Mouse (Mus musculus): ENCODE measurements around the gene Idh1. TPM values are rescaled to one million over a fixed set of nuclear protein-coding genes. Genes with fewer than 3 reads are reported as not detected.
"Not testable (repeated sequence)": the region's sequence is repeated elsewhere in the genome, so short reads cannot be mapped to it uniquely, and the experiment has no call there.

The Idh1 gene
- total RNA-seq (2014; fragmentation: Nextera tagmentation), result 5.7 and 12.6 TPM in 2 replicates
- 5.3 and 21.9 TPM in 2 replicates for total RNA-seq (2017)

DNA sequence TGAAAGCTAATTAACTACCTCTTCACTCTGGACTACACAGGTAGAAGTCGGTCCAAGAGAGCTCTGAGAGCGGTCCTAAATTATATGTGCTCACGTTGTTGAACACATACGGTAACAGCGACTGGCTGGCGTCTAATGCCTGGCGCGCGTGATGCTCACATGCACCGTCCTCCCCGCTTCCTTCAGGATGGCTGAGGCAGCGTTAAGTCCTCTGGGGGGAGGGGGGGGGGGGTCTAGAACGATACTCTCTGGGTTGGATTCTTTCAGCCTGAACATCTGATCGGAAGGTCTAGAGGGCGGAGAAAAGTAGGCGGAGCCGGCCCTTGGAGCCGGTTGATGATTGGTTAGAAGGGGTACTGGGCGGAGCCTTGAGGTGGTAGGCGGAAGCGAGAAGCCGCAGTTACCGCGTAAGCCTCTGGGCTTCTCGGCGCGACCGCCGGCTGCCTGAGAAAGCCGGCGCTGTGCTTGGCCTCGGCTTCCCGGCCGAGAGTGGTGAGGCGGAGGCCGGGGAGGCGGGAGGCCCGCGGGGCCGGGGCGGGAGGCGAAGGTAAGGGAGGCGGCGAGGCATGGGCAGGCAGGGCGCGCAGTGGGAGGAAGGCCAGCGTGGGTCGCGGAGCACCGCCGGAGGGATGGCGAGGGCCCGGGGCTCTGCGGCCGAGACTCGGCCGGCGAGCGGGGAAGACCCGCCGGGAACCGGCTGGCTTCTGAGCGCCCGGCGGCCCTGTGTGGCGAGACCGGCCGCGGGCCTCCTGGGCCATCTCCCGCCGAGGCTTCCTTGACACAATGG, at the start of gene Idh1, which contains the start of gene Pikfyve:
TSS of gene Idh1 (minus strand) at position 214 of the 787 bp plus-strand sequence.
TSS of gene Pikfyve (plus strand) at position 397 of the 787 bp plus-strand sequence.
- ATAC-seq (replicated peaks; ENCODE audit: low FRiP score, low TSS enrichment, poor library complexity, severe bottlenecking), result peak; percentile 98

DNA sequence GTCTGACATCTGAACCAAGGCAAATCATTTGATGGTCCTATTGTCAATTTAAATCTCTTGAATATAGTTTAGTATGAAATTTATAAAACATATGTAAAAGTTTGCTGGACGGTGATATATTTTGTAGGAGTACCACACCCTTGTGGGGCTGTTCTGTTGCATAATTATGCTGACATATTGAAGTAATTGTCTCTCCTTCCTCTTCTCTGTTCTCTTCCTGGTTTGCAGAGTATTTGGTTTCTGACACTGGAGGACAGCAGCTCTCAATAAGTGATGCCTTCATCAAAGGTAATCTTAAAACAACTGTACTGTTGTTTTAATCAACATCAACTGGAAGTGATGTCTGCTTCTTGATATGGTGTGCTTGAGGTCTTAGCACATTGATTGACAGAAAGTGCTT, 44.3 kb upstream of the Idh1 start:
- no peak for ATAC-seq (replicated peaks; ENCODE audit: low FRiP score, low TSS enrichment, poor library complexity, severe bottlenecking)

DNA sequence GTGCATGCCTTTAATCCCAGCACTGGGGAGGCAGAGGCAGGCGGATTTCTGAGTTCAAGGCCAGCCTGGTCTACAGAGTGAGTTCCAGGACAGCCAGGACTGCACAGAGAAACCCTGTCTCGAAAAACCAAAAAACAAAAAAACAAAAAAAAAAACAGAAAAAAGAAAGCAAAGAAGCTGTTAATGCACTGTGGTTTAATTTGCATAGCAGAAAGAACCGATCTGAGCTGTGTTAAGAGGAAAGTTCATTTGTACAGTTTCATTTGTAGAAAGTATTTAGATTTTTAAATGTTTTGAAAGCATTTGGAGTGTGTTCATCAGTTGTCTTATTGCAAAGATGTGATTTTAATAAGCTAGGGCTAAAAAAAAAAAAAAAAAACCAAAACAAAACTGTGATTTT, 43.5 kb upstream of the Idh1 start:
- not testable (repeated sequence) for ATAC-seq (replicated peaks; ENCODE audit: low FRiP score, low TSS enrichment, poor library complexity, severe bottlenecking)

DNA sequence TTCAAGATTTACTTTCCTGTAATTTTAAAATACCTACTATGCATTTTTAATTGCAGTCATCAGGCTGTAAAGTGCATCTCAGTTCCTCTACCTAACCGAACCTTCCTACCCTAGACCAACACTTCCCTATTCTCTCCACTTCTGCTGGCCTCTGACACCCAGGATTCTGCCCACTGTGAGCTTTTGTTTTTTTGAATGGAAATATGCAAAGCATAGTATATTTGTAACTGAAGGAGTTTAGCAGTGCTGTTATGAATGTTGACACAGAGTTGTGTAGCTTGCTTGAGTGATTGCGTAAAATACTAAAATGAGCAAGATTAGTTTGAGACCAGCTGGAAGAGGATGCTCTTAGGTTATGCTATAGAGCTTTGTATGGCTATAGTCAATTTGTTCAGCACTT, 41.4 kb upstream of the Idh1 start:
- ATAC-seq (replicated peaks; ENCODE audit: low FRiP score, low TSS enrichment, poor library complexity, severe bottlenecking), result no peak

DNA sequence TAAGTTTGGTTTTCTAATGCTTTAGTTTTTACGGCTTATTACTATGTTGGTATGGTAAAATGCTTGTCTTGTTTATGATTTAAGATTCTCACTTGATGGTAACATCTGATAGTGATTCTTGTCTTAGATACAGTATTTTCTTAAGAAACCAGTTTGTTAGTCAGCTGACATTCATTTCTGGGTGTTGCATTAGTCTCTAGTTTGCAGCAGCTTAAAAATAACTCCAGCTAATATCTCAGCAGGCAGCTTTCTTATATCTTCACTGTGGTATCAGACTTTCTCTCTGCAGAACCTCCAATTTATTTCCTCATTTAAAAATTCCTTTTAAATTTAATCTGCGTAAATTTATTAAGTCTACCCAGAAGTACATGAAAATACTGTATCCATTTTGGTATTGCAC, 37.4 kb upstream of the Idh1 start:
- ATAC-seq (replicated peaks; ENCODE audit: low FRiP score, low TSS enrichment, poor library complexity, severe bottlenecking), result no peak

DNA sequence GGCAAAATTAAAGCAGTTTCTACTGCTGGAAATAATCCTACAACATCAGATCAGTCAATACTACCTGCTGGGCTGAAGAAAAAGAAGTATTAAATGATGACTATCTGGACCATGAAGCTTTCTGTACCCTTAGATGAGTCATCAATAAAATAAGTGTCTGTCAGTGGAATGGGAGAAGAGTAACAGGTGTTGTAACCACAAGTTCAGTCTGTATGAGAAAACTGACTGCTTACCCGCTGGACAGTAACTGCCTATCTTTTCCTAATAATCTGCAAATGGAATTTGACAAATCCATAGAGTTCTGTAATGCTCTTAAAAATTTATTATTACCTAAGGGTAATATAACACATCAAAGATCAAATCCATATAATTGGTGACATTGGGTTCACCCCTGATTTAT, 31.7 kb upstream of the Idh1 start:
- no peak for ATAC-seq (replicated peaks; ENCODE audit: low FRiP score, low TSS enrichment, poor library complexity, severe bottlenecking)

DNA sequence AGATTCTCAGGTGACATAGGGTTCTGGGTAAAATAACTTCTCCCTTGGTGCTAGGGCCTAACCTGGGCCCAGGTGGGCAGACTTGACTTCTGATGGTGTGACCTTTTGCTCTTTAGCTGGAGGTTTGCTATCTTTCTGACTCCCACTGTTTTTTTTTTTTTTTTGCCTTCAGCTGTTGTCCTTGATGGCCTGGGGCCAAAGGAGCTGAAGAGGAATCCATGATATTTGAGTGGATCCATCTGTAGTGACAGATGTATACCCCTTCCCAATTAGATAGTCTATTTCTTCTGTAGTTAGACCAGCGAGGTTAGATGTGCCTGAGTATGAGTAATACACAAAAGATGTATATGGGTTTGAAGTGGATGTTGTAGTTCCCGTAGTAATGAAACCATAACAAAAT, 31.3 kb upstream of the Idh1 start:
- ATAC-seq (replicated peaks; ENCODE audit: low FRiP score, low TSS enrichment, poor library complexity, severe bottlenecking), result no peak

DNA sequence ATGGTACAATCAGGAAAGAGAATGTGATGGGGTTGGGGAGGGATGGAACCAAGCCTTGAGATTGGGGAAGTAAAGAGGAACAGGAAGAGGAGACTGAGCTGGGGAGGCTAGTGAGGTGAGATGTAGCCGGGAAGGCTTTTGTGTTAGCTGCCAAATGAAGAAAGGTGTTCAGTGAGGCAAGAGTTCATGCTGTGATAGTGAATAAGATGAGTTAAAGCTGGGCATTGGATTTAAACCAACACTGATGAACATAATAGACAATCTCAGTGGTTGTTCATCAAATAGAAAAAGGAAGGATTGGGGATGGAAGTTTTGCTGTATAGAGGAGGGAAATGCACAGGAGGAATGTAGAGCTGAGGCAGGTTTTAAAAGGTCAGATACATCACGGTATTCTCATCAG, 26.9 kb upstream of the Idh1 start:
- ATAC-seq (replicated peaks; ENCODE audit: low FRiP score, low TSS enrichment, poor library complexity, severe bottlenecking), result no peak

DNA sequence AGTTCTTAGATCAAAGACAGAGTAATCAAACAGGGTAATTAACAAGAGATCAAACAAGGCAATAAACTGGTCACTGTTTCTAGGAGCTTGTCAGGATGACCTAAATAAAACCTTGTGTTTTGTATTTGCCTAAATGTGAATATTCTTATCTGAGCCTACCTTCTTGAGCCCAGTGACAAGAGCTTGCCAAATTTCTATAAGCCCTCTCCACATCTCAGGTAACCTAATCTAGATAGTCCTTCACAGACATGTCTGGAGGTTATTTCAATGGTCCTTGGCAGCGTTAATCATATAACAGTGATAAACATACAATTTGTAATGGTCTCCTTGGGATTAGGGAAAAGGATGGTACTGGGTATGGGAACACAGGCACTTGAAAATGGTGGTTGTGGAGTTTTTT, 18.0 kb upstream of the Idh1 start:
- ATAC-seq (replicated peaks; ENCODE audit: low FRiP score, low TSS enrichment, poor library complexity, severe bottlenecking), result peak; percentile 78

DNA sequence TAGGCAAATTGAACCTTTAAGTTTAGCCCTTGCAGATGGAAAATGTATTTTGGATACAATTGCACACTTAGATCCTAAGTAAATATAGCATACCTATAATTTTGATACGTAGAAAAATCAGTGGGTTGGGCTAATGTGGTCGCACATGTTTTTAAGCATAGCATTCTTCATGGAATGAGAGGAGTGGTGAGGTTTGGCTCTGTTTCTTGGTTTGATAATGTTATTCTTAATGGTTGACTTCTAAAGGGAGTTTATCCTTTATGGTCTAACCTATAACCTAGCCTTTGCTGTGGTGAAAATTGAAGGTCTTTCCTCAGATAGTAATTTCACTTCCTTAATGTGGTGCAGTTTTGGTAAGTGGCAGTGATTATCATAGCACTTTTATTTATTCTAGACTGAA, 12.6 kb upstream of the Idh1 start:
- ATAC-seq (replicated peaks; ENCODE audit: low FRiP score, low TSS enrichment, poor library complexity, severe bottlenecking), result no peak

DNA sequence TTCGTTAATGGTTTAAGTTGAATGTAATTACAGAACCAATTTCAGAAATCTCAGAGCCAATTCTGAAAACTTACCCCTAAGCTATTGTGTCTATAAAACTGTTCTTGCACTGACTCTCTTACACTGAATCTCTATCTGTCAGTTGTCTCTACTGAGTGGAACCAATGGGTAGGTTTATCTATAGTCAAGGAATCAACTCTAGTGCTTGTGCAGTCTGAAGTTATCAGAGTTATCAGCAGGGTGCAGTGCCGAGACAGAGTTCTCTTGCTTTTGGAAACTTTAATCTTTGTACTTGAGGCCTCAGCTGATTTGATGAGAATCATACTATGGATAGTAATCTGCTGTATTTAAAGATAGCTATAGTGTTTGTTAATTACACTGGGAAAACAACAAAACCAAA, 12.1 kb upstream of the Idh1 start:
- peak; percentile 65 for ATAC-seq (replicated peaks; ENCODE audit: low FRiP score, low TSS enrichment, poor library complexity, severe bottlenecking)

DNA sequence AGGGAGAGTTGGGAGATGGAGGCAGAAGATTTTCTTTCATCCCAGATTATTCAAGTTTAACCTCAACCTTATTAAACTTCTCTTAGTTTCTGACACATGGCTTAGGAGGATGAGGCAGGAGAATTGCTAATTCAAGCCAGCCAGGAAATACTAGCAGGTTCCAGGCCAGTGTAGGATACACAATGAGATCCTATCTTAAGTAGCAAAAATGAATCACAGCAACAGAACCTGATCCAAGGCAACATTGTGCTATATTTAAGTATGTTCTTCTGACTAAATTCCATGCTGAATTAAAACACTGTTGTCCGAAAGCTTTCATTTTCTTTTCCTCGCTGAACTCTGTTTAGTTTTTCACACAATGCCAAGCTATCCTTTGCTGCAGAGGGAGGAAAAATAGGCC, 6.9 kb upstream of the Idh1 start:
- ATAC-seq (replicated peaks; ENCODE audit: low FRiP score, low TSS enrichment, poor library complexity, severe bottlenecking), result no peak

DNA sequence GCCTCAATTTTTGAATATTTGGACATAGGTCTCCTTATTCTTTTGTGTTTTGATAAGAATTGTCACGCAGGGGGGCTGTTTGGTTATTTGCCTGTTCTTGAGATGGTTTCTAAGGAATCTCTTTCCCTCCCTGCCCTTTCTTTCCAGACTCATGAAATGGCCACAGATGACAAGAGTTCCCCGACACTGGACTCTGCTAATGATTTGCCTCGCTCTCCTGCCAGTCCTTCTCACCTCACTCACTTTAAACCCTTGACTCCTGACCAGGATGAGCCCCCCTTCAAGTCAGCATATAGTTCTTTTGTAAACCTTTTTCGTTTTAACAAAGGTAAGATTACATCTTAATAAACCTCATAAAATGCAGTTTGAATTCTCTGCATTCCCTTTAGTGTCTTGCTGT, 3.9 kb upstream of the Idh1 start:
- no peak for ATAC-seq (replicated peaks; ENCODE audit: low FRiP score, low TSS enrichment, poor library complexity, severe bottlenecking)

DNA sequence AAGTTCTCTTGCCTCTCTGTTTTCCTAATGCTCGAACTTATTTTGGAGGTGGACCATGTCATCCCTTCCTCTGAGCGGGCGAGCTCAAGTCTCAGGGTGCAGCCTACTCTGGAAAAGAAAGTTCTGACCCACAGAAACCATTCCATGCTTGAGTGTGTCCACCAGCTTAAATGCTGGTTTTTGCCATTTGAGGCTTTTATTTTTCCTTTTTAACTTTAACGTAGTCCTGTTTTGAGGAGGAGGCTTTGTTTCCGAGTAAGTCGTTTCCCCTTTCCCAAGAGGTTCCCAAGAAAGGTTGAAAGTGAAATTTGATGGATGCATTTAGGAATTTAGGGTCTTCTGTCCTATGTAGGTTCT, 752 bp upstream of the Idh1 start:
- ATAC-seq (replicated peaks; ENCODE audit: low FRiP score, low TSS enrichment, poor library complexity, severe bottlenecking), result no peak

DNA sequence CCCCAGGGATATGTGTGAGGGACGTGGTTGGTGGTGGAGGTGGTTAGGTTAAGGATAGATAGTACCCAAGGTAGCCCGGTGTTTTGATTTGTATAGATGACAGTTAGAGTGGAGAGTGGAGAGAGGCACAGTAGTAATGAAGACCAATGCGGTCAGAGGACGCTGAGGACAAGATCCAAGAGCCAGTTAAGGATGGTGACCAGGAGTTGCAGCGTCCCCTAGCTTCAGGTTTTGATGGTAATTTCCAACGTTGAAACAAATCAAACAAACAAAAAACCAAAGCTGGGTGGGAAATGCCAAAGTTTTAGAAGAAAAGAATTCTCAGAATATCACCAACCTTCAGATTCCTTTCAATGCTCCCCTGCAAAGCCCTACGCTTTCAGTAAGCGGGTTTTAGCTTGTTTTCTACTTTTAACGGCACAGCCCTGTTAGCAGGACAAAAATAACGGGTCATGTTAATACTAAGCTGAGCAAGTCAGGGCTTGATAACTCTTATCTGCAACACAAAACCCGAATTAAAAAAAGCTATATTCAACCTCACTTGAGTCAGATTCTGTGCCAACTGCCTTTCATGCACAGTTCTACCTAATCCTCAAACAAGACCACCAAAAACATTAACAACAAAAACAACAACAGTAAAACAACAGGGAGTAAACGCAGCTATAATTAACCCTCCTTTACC, 635 bp downstream of the Idh1 start:
- ATAC-seq (replicated peaks; ENCODE audit: low FRiP score, low TSS enrichment, poor library complexity, severe bottlenecking), result peak; percentile 46

DNA sequence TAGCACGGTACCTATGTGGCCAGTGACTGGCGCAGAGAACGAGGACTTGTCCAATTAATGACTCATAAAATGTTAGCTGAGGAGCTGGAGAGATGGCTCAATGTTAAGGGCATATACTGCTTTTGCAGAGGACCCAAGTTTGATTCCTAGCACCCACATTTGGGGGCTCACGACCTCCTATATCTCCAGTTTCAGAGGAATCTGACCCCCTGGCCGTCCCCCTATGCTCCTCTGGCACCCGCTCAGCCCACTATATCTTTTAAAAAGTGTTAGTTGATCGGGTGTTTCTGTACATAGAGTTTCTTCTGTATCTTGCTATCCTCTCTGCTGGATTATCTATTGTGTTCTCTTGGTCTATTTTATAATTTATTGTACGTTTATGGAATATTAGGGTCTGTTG, 1.3 kb downstream of the Idh1 start:
- no peak for ATAC-seq (replicated peaks; ENCODE audit: low FRiP score, low TSS enrichment, poor library complexity, severe bottlenecking)

DNA sequence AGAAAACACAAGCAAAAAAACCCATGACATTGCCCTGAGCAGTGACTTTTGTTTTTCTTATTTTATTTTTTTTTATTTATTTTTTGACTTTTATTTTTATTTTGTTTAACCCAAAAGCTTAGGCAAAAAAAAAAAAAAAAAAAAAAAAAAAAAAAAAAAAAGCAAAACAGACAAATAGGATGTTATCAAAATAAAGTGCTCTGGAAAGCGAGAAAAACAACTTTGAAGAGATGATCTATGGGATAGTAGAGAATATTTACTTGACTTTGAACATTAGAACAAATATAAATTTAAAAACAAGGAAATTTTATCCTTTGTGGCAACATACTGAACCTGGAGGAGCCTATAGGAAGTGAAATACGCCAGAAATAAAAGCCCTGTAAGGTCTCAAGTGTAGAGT, 2.3 kb downstream of the Idh1 start:
- ATAC-seq (replicated peaks; ENCODE audit: low FRiP score, low TSS enrichment, poor library complexity, severe bottlenecking), result no peak

DNA sequence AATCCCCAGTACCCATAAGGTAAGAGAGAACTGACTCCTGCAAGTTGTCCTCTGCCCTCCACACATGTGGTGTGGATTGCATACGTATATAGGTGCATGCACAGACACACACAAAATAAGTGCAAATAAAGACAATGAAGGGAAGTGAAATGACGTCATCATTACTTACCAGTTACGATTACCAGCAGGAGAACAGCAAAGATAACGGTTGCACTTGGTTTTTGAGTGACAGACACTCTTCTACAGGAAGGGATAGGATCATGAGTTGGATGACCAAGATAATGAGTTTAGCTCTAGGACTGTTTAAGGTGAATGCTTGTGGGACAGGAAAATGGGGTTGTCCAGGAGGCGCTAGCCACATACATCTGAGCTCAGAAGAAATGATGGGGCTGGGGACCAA, 4.8 kb downstream of the Idh1 start:
- ATAC-seq (replicated peaks; ENCODE audit: low FRiP score, low TSS enrichment, poor library complexity, severe bottlenecking), result no peak

DNA sequence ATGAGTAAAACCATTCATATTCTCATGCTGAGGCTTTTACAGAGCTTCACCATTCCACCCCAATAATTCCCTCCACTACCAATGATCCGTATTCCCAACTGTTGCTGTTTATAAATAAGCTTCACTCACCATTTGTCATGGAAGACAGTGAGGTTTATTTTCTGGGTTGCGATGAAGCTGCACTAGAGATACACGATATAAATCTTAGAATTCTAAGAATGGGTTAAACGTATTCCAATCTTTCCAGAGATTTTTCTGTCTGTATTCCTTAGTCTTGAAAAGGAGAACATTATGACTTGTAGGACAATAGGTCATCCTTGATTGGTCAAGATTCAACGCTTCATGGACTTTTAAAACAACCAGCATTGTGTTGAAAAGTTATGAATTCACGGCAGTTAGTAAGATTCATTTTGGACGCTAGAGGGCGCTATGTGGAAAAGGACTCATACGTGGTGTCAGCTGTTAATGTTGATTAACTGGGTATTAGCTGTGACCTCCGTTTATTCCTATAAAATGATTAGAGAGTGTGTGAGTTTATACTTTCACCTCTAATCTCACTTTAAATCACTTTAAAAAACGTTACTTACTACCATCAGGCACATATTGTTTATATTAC, 6.6 kb downstream of the Idh1 start:
- ATAC-seq (replicated peaks; ENCODE audit: low FRiP score, low TSS enrichment, poor library complexity, severe bottlenecking), result 0 out of 2 replicates have a peak, but pooled peaks have one; percentile 18

DNA sequence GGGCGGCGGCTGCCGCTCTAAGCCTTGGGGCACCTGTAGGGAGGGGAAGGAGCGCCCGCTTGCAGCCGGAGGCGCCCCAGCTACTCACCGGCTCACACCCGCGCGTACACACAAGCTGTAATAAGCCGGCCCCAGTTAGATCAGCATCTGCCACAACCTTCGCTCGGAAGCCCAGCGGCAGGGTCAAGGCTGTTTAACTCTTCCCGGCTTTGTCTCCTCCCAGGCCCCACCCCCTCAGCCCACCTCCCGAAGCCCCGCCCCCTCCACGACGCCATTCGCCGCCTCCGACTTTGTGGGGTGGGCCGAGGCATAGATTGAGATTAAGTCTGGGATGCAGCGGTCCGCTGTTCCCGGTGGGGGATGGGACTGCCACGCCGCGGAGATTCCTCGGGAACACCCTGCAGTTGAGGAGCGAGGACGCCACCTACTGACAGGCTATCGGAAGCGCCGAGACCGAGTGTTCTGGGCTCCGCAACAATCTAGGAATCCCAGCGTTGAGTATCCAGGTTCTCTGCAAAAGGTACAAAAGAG, 7.3 kb downstream of the Idh1 start:
- peak; percentile 67 for ATAC-seq (replicated peaks; ENCODE audit: low FRiP score, low TSS enrichment, poor library complexity, severe bottlenecking)
